Mouse (Mus musculus): ENCODE data around the gene AC124502.3. TPM values are rescaled to one million over a fixed set of nuclear protein-coding genes. Genes with fewer than 3 reads are reported as not detected.
A peak's percentile ranks its signal among the peaks of the same experiment; 100 is the strongest.

AC124502.3 gene
- polyA plus RNA-seq, 1 experiment from 2014 or later: 2.4 TPM

DNA sequence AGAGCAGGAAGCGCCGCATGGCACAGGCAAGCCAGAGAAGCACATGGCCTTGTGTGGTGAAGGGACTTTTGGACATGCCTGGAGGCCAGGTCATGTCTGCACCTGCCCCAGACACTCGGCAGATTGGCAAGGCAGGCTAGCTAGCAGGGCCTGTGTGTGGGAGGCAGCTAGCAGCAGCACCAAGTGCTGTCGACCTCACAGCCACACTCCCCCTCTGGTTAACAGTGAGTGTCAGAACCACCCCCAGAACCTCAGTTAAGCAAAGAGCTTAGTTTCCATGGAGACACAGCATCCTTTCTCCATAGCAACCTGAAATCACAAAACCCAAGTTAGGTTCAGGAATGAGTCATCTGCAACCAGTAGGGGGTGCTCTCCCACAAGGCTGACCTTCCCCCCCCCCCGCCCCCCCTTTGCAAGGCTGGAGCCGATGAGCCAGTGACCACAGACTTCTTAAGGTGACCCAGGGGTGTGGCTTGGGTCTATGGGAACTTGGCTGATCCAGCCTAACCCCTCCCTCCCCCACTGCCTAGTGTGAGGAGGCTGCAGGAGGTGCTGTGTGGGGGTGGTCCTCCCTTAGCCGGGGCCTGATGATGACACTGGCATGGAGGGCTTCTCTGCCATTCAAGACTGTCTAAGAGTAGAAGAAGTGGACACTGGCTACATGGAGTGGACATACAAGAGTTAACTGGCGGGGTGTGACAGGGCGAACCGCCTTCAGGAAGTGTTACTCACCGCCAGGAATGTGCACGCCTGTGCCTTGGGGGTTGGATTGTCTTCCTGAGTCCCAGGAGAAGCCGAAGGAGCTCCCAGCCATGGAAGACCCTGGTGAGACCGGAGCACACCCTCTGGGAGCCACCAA lies 11.6 kb downstream of the AC124502.3 start, which contains the start of gene Rin1:
TSS of gene Rin1 (plus strand) at position 435 of the 859 bp plus-strand sequence.
- Histone ChIP-seq H3K4me1 (replicated peaks) (peaks cover 29% of the 10 kb centered on the region), H3K36me3 (peaks cover 41% of the 10 kb centered on the region), H3K4me3 (replicated peaks) (peak within 1 kb of the TSS; percentile 17), H3K27me3 (peaks cover 49% of the 10 kb centered on the region), H3K27ac (no peak within 1 kb of the TSS), H3K9me3 (no peaks in the 10 kb centered on the region), H3K4me2 (peak within 1 kb of the TSS; percentile 36), H3K9ac (replicated peaks) (peak within 1 kb of the TSS; percentile 23; the same call in 1 of the 2 replicates)
- ATAC-seq (ENCODE audit: insufficient number of reproducible peaks, insufficient read depth, low FRiP score, low TSS enrichment, low read depth): no peak
- 16% methylated on average over 14 of the region's 14 CpGs for WGBS

GRCm38 (mm10) chr19:5051031-5051430 lies 12.3 kb downstream of the AC124502.3 start:
- ATAC-seq (ENCODE audit: insufficient number of reproducible peaks, insufficient read depth, low FRiP score, low TSS enrichment, low read depth): peak; percentile 16; the same call in 1 of the 2 replicates

GRCm38 (mm10) chr19:5051515-5051914 lies 12.8 kb downstream of the AC124502.3 start:
- Histone ChIP-seq H3K4me2 (peak overlapping the region; percentile 36; the same call in 1 of the 2 replicates), H3K27me3 (peaks cover 49% of the 10 kb centered on the region), H3K27ac (no peak overlapping the region), H3K9ac (replicated peaks) (no peak overlapping the region), H3K36me3 (peaks cover 33% of the 10 kb centered on the region), H3K4me1 (replicated peaks) (peaks cover 34% of the 10 kb centered on the region), H3K9me3 (no peaks in the 10 kb centered on the region), H3K4me3 (replicated peaks) (0 out of 2 replicates have a peak overlapping the region, but pooled peaks have one; percentile 17)
- no peak for ATAC-seq (ENCODE audit: insufficient number of reproducible peaks, insufficient read depth, low FRiP score, low TSS enrichment, low read depth)
- WGBS: 40% methylated on average over 3 of the region's 3 CpGs

More at GRCm38 (mm10) chr19:5051031-5051430, 12.3 kb downstream of the AC124502.3 start:
- Histone ChIP-seq H3K27me3 (peaks cover 49% of the 10 kb centered on the region), H3K4me1 (replicated peaks) (peaks cover 29% of the 10 kb centered on the region), H3K9ac (replicated peaks) (peak overlapping the region; percentile 23; the same call in 1 of the 2 replicates), H3K36me3 (peaks cover 38% of the 10 kb centered on the region), H3K4me2 (peak overlapping the region; percentile 36), H3K4me3 (replicated peaks) (peak overlapping the region; percentile 17), H3K27ac (no peak overlapping the region), H3K9me3 (no peaks in the 10 kb centered on the region)
- WGBS: 6% methylated on average over 17 of the region's 17 CpGs

- no peak overlapping the region; the same call in 1 of the 2 replicates for H3K4me2 ChIP-seq
- WGBS: 26% methylated on average over 25 of the region's 25 CpGs
- H3K4me1 ChIP-seq (replicated peaks): peaks cover 41% of the 10 kb centered on the region
- ATAC-seq (ENCODE audit: insufficient number of reproducible peaks, insufficient read depth, low FRiP score, low TSS enrichment, low read depth): no peak
- H3K27me3 ChIP-seq: peaks cover 49% of the 10 kb centered on the region
- no peak overlapping the region for H3K27ac ChIP-seq
- H3K36me3 ChIP-seq: peaks cover 25% of the 10 kb centered on the region
- H3K9me3 ChIP-seq: no peaks in the 10 kb centered on the region
- H3K4me3 ChIP-seq (replicated peaks): peak overlapping the region; percentile 5; the same call in 1 of the 2 replicates
- H3K9ac ChIP-seq (replicated peaks): no peak overlapping the region
Observed at GRCm38 (mm10) chr19:5052166-5052822, 13.6 kb downstream of the AC124502.3 start.

DNA sequence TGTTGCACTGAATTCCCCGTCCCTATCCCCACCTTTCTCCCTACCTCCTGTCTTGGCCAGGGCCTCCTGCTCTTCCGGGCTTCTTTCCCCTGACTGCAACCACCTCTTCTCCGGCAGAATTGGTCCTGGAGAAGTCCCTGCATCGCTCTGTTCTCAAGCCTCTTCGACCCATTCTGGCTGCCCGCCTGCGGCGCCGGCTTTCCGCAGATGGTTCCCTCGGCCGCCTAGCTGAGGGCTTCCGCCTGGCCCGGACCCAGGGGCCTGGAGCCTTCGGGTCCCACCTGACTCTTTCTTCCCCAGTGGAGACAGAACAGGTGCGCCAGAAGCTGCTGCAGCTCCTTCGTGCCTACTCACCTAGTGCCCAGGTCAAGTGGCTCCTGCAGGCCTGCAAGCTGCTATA lies 14.2 kb downstream of the AC124502.3 start:
- Histone ChIP-seq H3K27me3 (peaks cover 49% of the 10 kb centered on the region), H3K4me2 (no peak overlapping the region), H3K4me3 (replicated peaks) (no peak overlapping the region), H3K9me3 (no peaks in the 10 kb centered on the region), H3K4me1 (replicated peaks) (peaks cover 41% of the 10 kb centered on the region), H3K27ac (no peak overlapping the region), H3K9ac (replicated peaks) (no peak overlapping the region), H3K36me3 (peaks cover 19% of the 10 kb centered on the region)
- 50% methylated on average over 17 of the region's 17 CpGs for WGBS
- ATAC-seq (ENCODE audit: insufficient number of reproducible peaks, insufficient read depth, low FRiP score, low TSS enrichment, low read depth): no peak

DNA sequence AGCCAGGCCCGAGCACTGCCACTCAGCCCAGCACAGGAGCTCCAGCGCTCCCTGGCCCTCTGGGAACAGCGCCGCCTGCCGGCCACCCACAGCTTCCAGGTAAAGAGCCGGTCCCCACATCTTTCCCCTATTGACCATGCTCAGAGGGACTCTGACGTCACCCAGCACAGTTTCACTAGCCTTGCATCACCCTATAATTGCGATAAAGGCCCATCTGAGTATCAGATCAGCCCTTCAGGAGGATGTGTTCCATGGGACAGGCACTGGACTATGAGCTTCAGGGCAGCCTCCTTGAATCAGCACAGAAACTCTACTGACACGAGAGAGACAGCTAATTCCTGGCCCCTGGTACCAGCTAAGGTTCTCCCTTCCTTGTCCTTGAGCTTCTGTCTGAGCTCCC lies 15.2 kb downstream of the AC124502.3 start:
- ATAC-seq (ENCODE audit: insufficient number of reproducible peaks, insufficient read depth, low FRiP score, low TSS enrichment, low read depth): no peak
- no peaks in the 10 kb centered on the region for H3K9me3 ChIP-seq
- no peak overlapping the region for H3K27ac ChIP-seq
- no peak overlapping the region for H3K4me2 ChIP-seq
- H3K4me1 ChIP-seq (replicated peaks): peaks cover 52% of the 10 kb centered on the region
- WGBS: 17% methylated on average over 9 of the region's 9 CpGs
- H3K27me3 ChIP-seq: peaks cover 49% of the 10 kb centered on the region
- no peak overlapping the region for H3K9ac ChIP-seq (replicated peaks)
- H3K36me3 ChIP-seq: peaks cover 10% of the 10 kb centered on the region; the same call in 1 of the 2 replicates
- H3K4me3 ChIP-seq (replicated peaks): 0 out of 2 replicates have a peak overlapping the region, but pooled peaks have one; percentile 3

- 10% methylated on average over 6 of the region's 6 CpGs for WGBS
- Histone ChIP-seq H3K27me3 (peaks cover 29% of the 10 kb centered on the region), H3K9ac (replicated peaks) (no peak overlapping the region), H3K9me3 (no peaks in the 10 kb centered on the region), H3K4me3 (replicated peaks) (no peak overlapping the region), H3K36me3 (no peaks in the 10 kb centered on the region), H3K4me1 (replicated peaks) (peaks cover 57% of the 10 kb centered on the region), H3K4me2 (no peak overlapping the region), H3K27ac (no peak overlapping the region)
- 0 out of 2 replicates have a peak, but pooled peaks have one; percentile 4 for ATAC-seq (ENCODE audit: insufficient number of reproducible peaks, insufficient read depth, low FRiP score, low TSS enrichment, low read depth)
Observed at GRCm38 (mm10) chr19:5056251-5056650, 17.6 kb downstream of the AC124502.3 start.

- WGBS: 26% methylated on average over 16 of the region's 16 CpGs
- Histone ChIP-seq H3K9me3 (no peaks in the 10 kb centered on the region), H3K4me2 (no peak overlapping the region), H3K36me3 (no peaks in the 10 kb centered on the region), H3K9ac (replicated peaks) (peak overlapping the region; percentile 40; the same call in 1 of the 2 replicates), H3K4me1 (replicated peaks) (peaks cover 47% of the 10 kb centered on the region), H3K27me3 (peaks cover 10% of the 10 kb centered on the region), H3K27ac (no peak overlapping the region), H3K4me3 (replicated peaks) (no peak overlapping the region)
- ATAC-seq (ENCODE audit: insufficient number of reproducible peaks, insufficient read depth, low FRiP score, low TSS enrichment, low read depth): no peak
Observed at GRCm38 (mm10) chr19:5057876-5058775, 19.4 kb downstream of the AC124502.3 start.

DNA sequence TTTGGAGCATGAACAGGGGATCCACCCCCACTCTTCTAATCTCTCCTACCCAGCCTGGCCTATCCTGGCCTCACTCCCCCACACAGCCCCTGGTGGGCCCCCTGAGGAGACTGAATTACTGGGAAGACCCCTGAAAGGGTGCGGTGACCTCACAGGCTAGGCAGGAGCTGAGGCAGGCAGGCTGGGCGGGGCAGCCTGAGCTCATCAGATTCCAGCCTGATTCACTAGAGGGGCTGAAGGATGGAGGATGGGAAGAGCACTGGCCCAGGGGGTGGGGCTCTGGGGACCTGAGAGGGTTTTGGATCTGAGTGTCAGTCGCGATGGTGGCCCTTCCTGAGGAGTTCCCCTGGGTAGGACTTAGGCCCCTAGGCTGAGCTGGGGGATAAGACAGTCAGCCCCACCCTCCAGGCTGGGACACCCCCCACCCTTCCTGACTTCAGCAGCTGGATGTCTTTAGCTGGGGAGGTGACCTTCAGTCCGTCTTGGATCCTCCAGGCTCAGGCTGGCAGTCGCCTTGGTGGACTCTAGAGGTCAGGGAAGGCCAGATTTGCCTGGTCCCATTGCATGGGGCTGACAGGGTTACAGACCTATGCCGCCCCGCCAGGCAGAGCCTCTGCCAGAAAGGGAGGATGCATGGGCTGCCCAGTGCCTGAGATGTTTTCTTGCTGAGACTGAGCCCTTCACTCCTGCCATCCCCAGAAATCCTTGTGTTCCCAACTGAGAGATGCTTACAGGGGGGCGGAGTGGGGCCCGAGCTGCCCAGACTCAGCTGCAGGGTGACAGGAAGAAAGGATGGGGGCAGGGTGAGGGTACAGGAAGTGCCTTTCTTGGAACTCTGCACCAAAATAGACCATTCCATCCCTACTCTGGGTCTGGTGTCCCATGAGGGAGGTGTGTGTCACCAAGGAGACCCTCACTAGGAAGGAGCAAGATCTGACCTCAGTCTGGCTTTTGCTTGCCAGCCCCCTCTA lies 20.4 kb downstream of the AC124502.3 start:
- no peaks in the 10 kb centered on the region for H3K36me3 ChIP-seq
- H3K9me3 ChIP-seq: no peaks in the 10 kb centered on the region
- no peak overlapping the region for H3K4me3 ChIP-seq (replicated peaks)
- peaks cover under 1% of the 10 kb centered on the region for H3K27me3 ChIP-seq
- ATAC-seq (ENCODE audit: insufficient number of reproducible peaks, insufficient read depth, low FRiP score, low TSS enrichment, low read depth): 0 out of 2 replicates have a peak, but pooled peaks have one; percentile 27
- 15% methylated on average over 10 of the region's 10 CpGs for WGBS
- no peak overlapping the region for H3K4me2 ChIP-seq
- H3K4me1 ChIP-seq (replicated peaks): peaks cover 47% of the 10 kb centered on the region
- 0 out of 2 replicates have a peak overlapping the region, but pooled peaks have one; percentile 40 for H3K9ac ChIP-seq (replicated peaks)
- H3K27ac ChIP-seq: peak overlapping the region; percentile 45
